Mouse (Mus musculus) heart, adult 9 months (tissue): ENCODE data around the gene Cnep1r1.

ENCODE experiments used
- DNase-seq, 2 experiments: peaks; one replicate each; pipeline ENCODE4 v3.0.0; 2022; ENCODE audit warnings: low spot score in 2 of 2

The Cnep1r1 gene

GRCm38 (mm10) chr8:88118456-88119036 is at the start of gene Cnep1r1:
Gene Cnep1r1 (plus strand): TSS chr8:88118769.
- peak; percentile 97 to 98 for DNase-seq

- DNase-seq = no peak
Measured at GRCm38 (mm10) chr8:88082183-88082582, 36.4 kb upstream of the Cnep1r1 start.

GRCm38 (mm10) chr8:88088006-88088405 is 30.6 kb upstream of the Cnep1r1 start:
- no peak for DNase-seq

- no peak for DNase-seq
Measured at GRCm38 (mm10) chr8:88091661-88092060, 26.9 kb upstream of the Cnep1r1 start.

GRCm38 (mm10) chr8:88093367-88093766 is 25.2 kb upstream of the Cnep1r1 start:
- DNase-seq = no peak

- DNase-seq = no peak
Measured at GRCm38 (mm10) chr8:88098856-88099255, 19.7 kb upstream of the Cnep1r1 start.

GRCm38 (mm10) chr8:88099526-88099925 is 19.0 kb upstream of the Cnep1r1 start:
- DNase-seq = peak in 1 of 2 experiments; percentile 5

GRCm38 (mm10) chr8:88109241-88109640 is 9.3 kb upstream of the Cnep1r1 start:
- DNase-seq = no peak

GRCm38 (mm10) chr8:88119076-88119475 is 507 bp downstream of the Cnep1r1 start:
- peak in 1 of 2 experiments; percentile 7 for DNase-seq

GRCm38 (mm10) chr8:88124850-88125249 is 6.3 kb downstream of the Cnep1r1 start:
- no peak for DNase-seq

- no peak for DNase-seq
Measured at GRCm38 (mm10) chr8:88129397-88129796, 10.8 kb downstream of the Cnep1r1 start.

GRCm38 (mm10) chr8:88130754-88131317 is 12.3 kb downstream of the Cnep1r1 start:
- no peak for DNase-seq

- DNase-seq = peak; percentile 92 to 97
Measured at GRCm38 (mm10) chr8:88137748-88138484, 19.3 kb downstream of the Cnep1r1 start, which contains the start of gene Heatr3. Gene Heatr3 (plus strand): TSS chr8:88137855.

- no peak for DNase-seq
Measured at GRCm38 (mm10) chr8:88139256-88139655, 20.7 kb downstream of the Cnep1r1 start.

- no peak for DNase-seq
Measured at GRCm38 (mm10) chr8:88141629-88142028, 23.1 kb downstream of the Cnep1r1 start.

GRCm38 (mm10) chr8:88144041-88144440 is 25.5 kb downstream of the Cnep1r1 start:
- no peak for DNase-seq

GRCm38 (mm10) chr8:88150910-88151371 is 32.4 kb downstream of the Cnep1r1 start:
- no peak for DNase-seq

GRCm38 (mm10) chr8:88160237-88160995 is 41.8 kb downstream of the Cnep1r1 start:
- no peak for DNase-seq

- DNase-seq = peak in 1 of 2 experiments; percentile 17
Measured at GRCm38 (mm10) chr8:88161439-88161838, 42.9 kb downstream of the Cnep1r1 start.

- no peak for DNase-seq
Measured at GRCm38 (mm10) chr8:88175264-88175663, 56.7 kb downstream of the Cnep1r1 start.

- DNase-seq = no peak
Measured at GRCm38 (mm10) chr8:88177291-88177690, 58.7 kb downstream of the Cnep1r1 start.

GRCm38 (mm10) chr8:88183121-88183520 is 64.6 kb downstream of the Cnep1r1 start:
- DNase-seq = no peak
